Mouse (Mus musculus): ENCODE measurements at regions not wholly inside any gene's neighbourhood (a gene's known extent, or its start where the extent isn't known, plus 50 kb on each side); places are given as distances from the start of the nearest gene placed in this dataset.

- Histone ChIP-seq H3K27ac (no peak overlapping the region), H3K4me3 (ENCODE audit: inconsistent target) (no peak overlapping the region), H3K79me2 (ENCODE audit: inconsistent target) (no peaks in the 10 kb centered on the region), H3K36me3 (ENCODE audit: inconsistent target) (no peaks in the 10 kb centered on the region)
- 91% methylated on average over 1 of the region's 1 CpGs for WGBS (ENCODE audit: missing documents)
These were observed 254.1 kb upstream of the Stt3b start for GRCm38 (mm10) chr9:115564366-115564765.

GRCm38 (mm10) chr9:115568693-115569334, 258.6 kb upstream of the Stt3b start:
- Histone ChIP-seq H3K27ac (no peak overlapping the region), H3K4me3 (ENCODE audit: inconsistent target) (no peak overlapping the region), H3K36me3 (ENCODE audit: inconsistent target) (no peaks in the 10 kb centered on the region), H3K79me2 (ENCODE audit: inconsistent target) (no peaks in the 10 kb centered on the region)
- 22% methylated on average over 6 of the region's 7 CpGs for WGBS (ENCODE audit: missing documents)

- H3K36me3 ChIP-seq (ENCODE audit: inconsistent target): no peaks in the 10 kb centered on the region
- H3K4me3 ChIP-seq (ENCODE audit: inconsistent target): no peak overlapping the region
- no peak overlapping the region for H3K27ac ChIP-seq
- WGBS (ENCODE audit: missing documents): 99% methylated on average over 4 of the region's 4 CpGs
- no peaks in the 10 kb centered on the region for H3K79me2 ChIP-seq (ENCODE audit: inconsistent target)
These were observed 260.8 kb upstream of the Stt3b start for GRCm38 (mm10) chr9:115570998-115571397.

GRCm38 (mm10) chr9:115581116-115581515, 270.9 kb upstream of the Stt3b start:
- Histone ChIP-seq H3K4me3 (ENCODE audit: inconsistent target) (no peak overlapping the region), H3K36me3 (ENCODE audit: inconsistent target) (no peaks in the 10 kb centered on the region), H3K79me2 (ENCODE audit: inconsistent target) (no peaks in the 10 kb centered on the region), H3K27ac (no peak overlapping the region)
- WGBS (ENCODE audit: missing documents): 83% methylated on average over 3 of the region's 3 CpGs

- no peaks in the 10 kb centered on the region for H3K36me3 ChIP-seq (ENCODE audit: inconsistent target)
- no peak overlapping the region for H3K4me3 ChIP-seq (ENCODE audit: inconsistent target)
- no peak overlapping the region for H3K27ac ChIP-seq
- H3K79me2 ChIP-seq (ENCODE audit: inconsistent target): no peaks in the 10 kb centered on the region
- WGBS (ENCODE audit: missing documents): 66% methylated on average over 11 of the region's 11 CpGs
These were observed 273.3 kb upstream of the Stt3b start for GRCm38 (mm10) chr9:115583548-115583947.

- H3K36me3 ChIP-seq (ENCODE audit: inconsistent target): no peaks in the 10 kb centered on the region
- no peak overlapping the region for H3K27ac ChIP-seq
- no peaks in the 10 kb centered on the region for H3K79me2 ChIP-seq (ENCODE audit: inconsistent target)
- H3K4me3 ChIP-seq (ENCODE audit: inconsistent target): no peak overlapping the region
- WGBS (ENCODE audit: missing documents): 91% methylated on average over 7 of the region's 7 CpGs
These were observed 274.7 kb upstream of the Stt3b start for GRCm38 (mm10) chr9:115584874-115585273.

GRCm38 (mm10) chr9:115592466-115592865, 282.2 kb upstream of the Stt3b start:
- no peaks in the 10 kb centered on the region for H3K36me3 ChIP-seq (ENCODE audit: inconsistent target)
- WGBS (ENCODE audit: missing documents): 82% methylated on average over 5 of the region's 5 CpGs
- no peak overlapping the region for H3K4me3 ChIP-seq (ENCODE audit: inconsistent target)
- H3K79me2 ChIP-seq (ENCODE audit: inconsistent target): no peaks in the 10 kb centered on the region
- no peak overlapping the region for H3K27ac ChIP-seq

- Histone ChIP-seq H3K4me3 (ENCODE audit: inconsistent target) (no peak overlapping the region), H3K27ac (no peak overlapping the region), H3K36me3 (ENCODE audit: inconsistent target) (no peaks in the 10 kb centered on the region), H3K79me2 (ENCODE audit: inconsistent target) (no peaks in the 10 kb centered on the region)
- WGBS (ENCODE audit: missing documents): 90% methylated on average over 9 of the region's 9 CpGs
These were observed 290.0 kb upstream of the Stt3b start for GRCm38 (mm10) chr9:115600228-115600627.

GRCm38 (mm10) chr9:115600826-115601225, 290.6 kb upstream of the Stt3b start:
- Histone ChIP-seq H3K36me3 (ENCODE audit: inconsistent target) (no peaks in the 10 kb centered on the region), H3K79me2 (ENCODE audit: inconsistent target) (no peaks in the 10 kb centered on the region), H3K27ac (no peak overlapping the region), H3K4me3 (ENCODE audit: inconsistent target) (no peak overlapping the region)
- WGBS (ENCODE audit: missing documents): 100% methylated on average over 2 of the region's 2 CpGs

- 76% methylated on average over 7 of the region's 7 CpGs for WGBS (ENCODE audit: missing documents)
- Histone ChIP-seq H3K36me3 (ENCODE audit: inconsistent target) (no peaks in the 10 kb centered on the region), H3K79me2 (ENCODE audit: inconsistent target) (no peaks in the 10 kb centered on the region), H3K4me3 (ENCODE audit: inconsistent target) (no peak overlapping the region), H3K27ac (no peak overlapping the region)
These were observed 292.6 kb upstream of the Stt3b start for GRCm38 (mm10) chr9:115602772-115603171.

- Histone ChIP-seq H3K79me2 (ENCODE audit: inconsistent target) (no peaks in the 10 kb centered on the region), H3K4me3 (ENCODE audit: inconsistent target) (no peak overlapping the region), H3K36me3 (ENCODE audit: inconsistent target) (no peaks in the 10 kb centered on the region), H3K27ac (no peak overlapping the region)
- 90% methylated on average over 2 of the region's 3 CpGs for WGBS (ENCODE audit: missing documents)
These were observed 294.2 kb upstream of the Stt3b start for GRCm38 (mm10) chr9:115604450-115604849.

GRCm38 (mm10) chr9:115604968-115605682, 294.9 kb upstream of the Stt3b start:
- 94% methylated on average over 14 of the region's 14 CpGs for WGBS (ENCODE audit: missing documents)
- no peak overlapping the region for H3K4me3 ChIP-seq (ENCODE audit: inconsistent target)
- no peaks in the 10 kb centered on the region for H3K36me3 ChIP-seq (ENCODE audit: inconsistent target)
- H3K27ac ChIP-seq: no peak overlapping the region
- H3K79me2 ChIP-seq (ENCODE audit: inconsistent target): no peaks in the 10 kb centered on the region

GRCm38 (mm10) chr9:115607961-115608360, 297.7 kb upstream of the Stt3b start:
- H3K36me3 ChIP-seq (ENCODE audit: inconsistent target): no peaks in the 10 kb centered on the region
- H3K27ac ChIP-seq: no peak overlapping the region
- H3K4me3 ChIP-seq (ENCODE audit: inconsistent target): no peak overlapping the region
- H3K79me2 ChIP-seq (ENCODE audit: inconsistent target): no peaks in the 10 kb centered on the region
- 19% methylated on average over 2 of the region's 2 CpGs for WGBS (ENCODE audit: missing documents)

- Histone ChIP-seq H3K36me3 (ENCODE audit: inconsistent target) (no peaks in the 10 kb centered on the region), H3K4me3 (ENCODE audit: inconsistent target) (no peak overlapping the region), H3K79me2 (ENCODE audit: inconsistent target) (no peaks in the 10 kb centered on the region), H3K27ac (no peak overlapping the region)
- 6% methylated on average over 5 of the region's 5 CpGs for WGBS (ENCODE audit: missing documents)
These were observed 298.2 kb upstream of the Stt3b start for GRCm38 (mm10) chr9:115608377-115608776.

- no peak overlapping the region for H3K4me3 ChIP-seq (ENCODE audit: inconsistent target)
- no peak overlapping the region for H3K27ac ChIP-seq
- no peaks in the 10 kb centered on the region for H3K79me2 ChIP-seq (ENCODE audit: inconsistent target)
- no peaks in the 10 kb centered on the region for H3K36me3 ChIP-seq (ENCODE audit: inconsistent target)
- 26% methylated on average over 5 of the region's 5 CpGs for WGBS (ENCODE audit: missing documents)
These were observed 299.4 kb upstream of the Gadl1 start for GRCm38 (mm10) chr9:115609904-115610303.

Data from macrophage (primary cell).